Mouse (Mus musculus): Measurements from ENCODE around the gene Exoc4.

The Exoc4 gene

DNA sequence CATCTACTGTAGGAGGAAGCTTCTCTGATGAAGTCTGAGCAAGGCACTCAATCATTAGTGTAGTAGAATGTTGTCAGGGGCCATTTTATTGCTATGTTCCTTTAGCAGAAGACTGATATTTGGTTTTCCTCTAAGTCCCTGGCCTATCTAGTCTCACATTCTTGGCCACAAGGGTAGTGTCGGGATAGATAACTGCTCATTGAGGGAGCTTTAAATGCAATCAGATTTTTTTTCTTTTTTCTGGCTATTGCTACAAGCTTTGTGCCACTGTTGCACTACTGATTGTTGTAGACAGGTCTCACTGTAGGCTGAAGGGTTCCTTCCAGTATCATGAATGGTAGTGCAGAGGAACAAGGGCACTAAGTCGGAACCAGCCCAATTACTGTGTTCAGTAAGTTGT lies 227.2 kb downstream of the Exoc4 start:
- no peak for DNase-seq

DNA sequence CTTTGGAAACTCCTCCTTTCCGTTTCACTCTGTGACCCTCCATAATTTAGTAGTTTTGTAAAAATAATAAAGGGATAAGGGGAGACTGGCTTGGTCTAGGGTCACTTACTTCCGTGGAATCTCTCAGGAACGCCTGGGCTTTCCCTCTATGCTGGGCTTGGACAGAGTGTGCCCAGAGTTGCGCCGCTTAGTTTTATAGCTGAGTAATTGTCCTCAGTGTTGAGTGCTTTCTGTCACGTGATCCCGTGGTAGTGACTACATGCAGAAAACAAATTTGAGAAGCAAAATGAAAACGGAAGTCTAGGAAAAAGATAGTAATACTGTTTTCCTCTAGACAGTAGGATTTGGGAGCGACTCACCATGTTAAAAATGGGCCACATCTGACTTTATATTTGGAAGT lies 235.7 kb downstream of the Exoc4 start:
- no peak for DNase-seq

DNA sequence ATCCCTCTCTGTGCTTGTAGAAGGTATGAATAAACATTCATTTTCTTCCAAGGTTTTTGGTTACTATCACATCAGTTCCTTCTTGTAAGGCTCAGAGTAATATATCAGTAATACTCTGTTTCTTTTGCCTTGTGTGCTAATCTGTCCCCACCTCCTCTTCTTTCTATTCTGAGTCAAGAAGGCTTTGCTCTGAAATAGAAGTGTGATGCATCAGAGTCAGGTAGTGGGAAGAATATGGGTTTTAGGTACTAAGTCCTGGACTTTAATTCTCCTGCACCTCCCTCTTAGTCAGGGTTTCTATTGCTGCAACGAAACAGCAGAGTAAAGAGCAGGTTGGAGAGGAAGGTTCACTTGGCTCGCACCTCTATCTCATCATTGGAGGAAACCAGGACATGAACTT lies 240.9 kb downstream of the Exoc4 start:
- DNase-seq: no peak

DNA sequence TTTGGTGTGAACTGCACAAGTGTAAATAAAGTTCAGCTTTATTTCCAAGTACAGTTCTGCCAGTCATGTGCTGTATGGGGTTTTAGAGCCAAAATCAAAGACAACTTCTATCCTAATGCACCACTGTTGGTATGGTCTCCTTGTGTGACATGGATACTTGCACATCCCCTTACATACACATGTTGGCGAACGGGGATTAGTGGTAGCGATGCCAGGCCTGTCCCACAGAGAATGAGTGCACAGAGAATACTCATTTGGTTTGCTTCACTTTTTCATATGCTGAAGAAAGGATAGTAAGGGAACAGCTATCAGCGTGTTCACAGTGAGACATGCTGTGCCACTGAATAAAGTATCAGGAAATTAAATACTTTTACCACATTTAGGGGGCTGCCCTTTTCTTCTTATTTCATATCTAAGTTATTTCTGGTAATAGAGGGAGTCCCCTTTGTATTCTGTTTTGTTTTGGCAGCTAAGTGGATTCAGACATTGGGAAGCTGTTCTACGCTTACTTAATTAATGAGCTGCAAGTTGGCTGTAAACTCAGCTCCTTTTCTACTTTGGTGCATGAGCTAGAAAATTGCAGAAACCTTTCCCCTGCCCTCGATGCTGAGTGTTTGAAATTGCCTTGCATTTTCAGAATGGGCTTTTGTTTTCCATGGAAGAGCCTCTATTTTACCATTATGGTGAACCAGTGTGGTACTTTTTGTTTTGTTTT lies 247.4 kb downstream of the Exoc4 start:
- DNase-seq: no peak

DNA sequence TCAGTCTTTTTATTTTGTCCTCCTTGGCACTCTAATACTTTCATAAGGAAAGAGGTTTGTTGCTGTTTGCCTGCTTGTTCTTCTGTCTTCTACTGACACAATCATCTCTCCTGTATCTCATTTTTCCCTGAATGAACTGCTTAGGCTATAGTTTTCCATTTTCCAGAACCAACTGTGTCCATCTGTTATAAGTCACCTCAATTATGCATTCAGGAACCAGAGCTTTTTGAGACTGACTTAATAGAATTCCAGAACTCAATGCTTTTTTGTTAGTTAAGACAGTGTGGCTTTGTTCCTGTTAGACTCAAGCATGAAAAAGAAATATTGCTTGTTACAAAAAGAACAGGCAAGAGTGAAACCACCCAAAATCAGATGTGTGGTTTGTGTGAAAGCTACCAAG lies 248.5 kb downstream of the Exoc4 start:
- no peak for DNase-seq

DNA sequence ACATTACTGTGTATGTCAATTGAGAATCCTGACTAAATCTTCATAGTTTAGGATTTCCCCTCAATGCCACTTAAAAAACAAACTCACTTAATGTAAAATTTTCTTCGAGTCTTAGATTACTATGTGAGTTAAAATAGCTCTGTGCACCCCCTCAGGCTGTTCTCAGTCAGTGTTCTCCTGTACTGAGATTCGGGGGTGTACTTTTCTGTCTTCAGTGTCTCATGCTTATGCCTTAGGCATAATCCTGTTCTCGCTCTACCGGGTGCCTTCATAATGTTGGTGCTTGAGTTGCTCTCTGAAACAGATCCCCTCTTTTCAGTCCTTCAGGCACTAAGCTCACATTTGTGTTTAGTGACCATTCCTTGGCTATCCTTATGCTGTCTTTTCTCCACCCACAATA lies 253.5 kb downstream of the Exoc4 start:
- DNase-seq: no peak

DNA sequence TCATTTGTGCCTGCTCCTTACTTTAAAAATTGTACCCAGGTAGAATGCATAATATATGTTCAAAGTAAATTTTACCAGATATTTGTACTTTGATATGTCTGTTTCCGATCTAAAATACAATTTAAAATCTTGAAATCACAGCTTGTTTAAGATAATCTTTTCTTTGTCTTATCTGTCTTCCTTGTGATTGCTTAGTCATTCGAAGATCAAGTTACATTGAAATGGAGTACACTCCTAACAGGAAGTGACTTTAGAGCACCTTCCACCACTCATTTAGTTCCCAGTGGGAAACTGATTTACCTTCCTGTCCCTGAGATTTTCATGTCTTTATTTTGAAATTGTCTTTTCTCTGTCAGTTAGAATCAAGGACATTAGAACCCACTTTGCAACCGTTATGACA lies 254.5 kb downstream of the Exoc4 start:
- DNase-seq: no peak

DNA sequence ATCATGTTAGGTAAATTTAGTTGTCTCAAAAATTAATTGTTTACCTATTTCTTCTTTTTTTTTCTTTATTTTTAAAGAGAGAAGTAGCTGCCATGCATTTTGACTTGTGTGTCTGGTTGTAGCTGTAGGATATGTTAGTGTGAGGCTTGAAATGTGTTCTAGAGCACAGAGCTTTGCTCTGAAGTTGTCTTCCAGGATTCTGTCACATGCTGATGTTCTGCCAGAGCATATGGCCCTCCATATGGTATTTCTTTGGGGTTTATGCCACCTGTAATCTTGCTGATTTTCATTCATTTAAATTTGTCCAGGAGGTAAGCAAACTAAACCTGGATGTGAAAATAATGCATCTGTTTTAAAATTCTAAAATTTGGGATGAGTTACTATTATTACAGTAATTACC lies 258.2 kb downstream of the Exoc4 start:
- no peak for DNase-seq

DNA sequence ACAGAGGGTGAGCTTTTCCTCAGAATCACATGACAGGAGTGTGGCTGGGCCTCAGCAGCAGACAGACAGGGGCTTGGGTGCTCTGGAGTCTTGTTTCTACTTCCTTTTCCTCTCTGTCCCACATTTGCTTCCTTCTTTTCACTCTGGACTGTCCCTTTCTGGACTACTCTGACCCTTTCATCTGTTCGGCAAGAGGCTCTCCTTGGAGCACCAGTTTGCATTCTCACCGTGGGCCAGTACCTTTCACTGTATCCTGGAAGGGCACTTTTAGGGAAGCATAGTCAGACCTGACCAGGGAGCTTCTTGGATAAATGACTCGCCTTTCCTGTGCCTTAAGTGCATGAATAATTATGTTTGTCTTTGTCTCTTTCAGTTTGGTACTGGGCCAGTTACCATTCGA lies 266.5 kb downstream of the Exoc4 start:
- DNase-seq: no peak

DNA sequence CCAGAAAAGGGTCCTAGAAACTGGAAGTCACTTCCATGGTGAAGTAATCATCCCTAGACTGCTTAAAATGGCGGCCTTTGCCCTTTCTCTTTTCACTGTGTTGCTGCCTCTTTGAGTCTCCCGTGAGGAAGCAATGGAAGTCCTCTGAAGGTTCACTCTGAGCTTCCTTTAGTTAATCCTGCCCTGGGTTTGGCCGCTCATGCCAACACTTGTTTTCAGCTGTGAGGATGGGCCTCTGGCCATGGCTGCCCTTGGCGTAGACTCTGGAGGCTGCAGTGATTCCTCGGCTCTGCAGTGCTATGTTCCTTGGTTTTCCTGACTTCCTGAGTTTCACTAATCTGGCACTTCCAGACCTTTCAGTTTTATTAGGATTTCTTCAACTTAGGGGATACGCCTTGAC lies 267.9 kb downstream of the Exoc4 start:
- no peak for DNase-seq

DNA sequence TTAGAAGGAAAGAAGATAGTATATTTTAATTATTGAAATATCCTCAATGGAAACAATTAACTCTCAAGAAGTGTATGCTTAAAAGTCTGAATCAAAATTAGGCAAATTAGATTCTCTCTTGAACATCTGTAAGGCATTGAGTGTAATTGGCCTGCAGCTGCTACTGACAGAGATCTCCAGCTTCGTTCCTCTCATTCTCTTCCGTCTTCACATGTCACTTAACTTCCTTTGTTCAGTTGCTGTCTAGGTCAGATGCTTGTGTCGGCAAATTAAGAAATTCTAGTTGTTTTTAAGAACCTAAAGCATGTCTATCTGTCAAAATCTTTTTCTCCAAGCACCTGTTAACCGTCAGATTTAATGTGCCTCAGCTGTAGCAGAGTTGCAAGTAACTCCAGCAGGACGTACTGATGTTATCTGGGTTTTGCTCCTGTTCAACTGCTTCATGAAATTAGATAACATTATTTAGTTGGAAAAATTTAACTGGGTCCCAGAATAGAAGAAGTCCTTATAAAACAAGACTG lies 269.1 kb downstream of the Exoc4 start:
- DNase-seq: no peak

DNA sequence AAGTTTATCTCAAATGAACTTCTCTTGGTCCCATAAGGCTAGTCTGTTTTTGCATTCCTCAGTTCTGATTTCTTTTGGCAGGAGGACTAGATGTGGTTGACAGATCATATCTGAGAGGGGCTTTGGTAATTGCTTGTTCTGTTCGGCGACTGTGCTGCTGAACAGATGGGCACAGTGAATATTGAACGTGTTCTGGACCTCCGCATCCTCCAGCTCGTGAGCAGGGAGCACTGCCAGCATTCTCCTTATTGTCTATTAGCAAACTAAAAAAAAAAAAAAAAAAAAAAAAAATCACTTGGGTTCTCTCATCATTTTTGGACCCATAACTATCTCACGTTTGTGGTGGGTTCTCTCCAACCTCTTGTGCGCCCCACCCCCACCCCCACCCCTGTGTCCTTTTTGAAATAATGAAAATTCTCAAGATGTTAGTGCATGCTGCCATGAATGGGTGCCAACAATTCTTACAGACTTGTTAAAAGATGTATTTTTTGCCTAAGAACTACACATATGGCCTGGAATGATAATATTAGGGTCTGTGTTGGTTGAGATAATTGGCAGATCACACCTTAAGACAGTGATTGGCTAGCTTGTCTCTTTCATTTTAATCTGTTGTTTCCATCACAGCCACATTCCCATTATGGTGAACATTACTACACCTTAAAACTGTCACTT lies 276.9 kb downstream of the Exoc4 start:
- DNase-seq: no peak

DNA sequence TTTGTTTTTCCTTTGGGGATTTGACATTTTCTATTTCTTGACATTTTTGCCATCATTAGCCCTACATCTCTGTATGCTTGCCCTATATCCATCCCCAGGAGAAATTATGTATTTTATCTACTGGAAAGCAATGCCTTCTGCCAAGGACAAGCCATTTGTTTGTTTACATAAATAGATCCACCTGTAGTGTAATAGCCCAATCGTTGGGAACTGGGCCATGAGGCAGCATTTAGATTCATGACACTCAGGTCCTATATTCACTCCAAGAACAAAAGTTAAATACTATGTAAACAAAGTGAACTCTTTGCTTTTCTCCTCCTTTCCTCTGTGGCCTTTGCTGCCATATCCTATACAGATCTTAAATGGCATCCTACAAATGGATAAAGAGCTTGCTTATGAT lies 291.5 kb downstream of the Exoc4 start:
- DNase-seq: no peak

DNA sequence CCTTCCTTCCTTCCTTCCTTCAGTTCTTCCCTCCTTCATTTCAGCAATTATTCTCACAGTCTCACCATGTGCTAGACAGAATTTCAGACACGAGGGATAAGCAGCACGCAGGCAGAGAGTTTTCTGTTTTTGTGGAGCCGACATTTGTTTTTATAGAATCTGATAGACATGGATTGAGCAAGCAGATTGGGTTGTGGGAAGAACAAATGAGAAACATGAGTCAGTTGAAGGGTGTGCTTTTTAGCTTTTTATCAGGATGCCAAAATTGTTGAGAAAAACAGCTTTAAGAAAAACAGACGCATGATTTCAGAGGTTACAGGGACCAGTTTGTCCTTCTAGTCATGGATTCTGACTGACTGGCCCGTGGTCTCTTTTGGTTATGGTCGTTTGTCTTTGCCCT lies 293.8 kb downstream of the Exoc4 start:
- DNase-seq: no peak

DNA sequence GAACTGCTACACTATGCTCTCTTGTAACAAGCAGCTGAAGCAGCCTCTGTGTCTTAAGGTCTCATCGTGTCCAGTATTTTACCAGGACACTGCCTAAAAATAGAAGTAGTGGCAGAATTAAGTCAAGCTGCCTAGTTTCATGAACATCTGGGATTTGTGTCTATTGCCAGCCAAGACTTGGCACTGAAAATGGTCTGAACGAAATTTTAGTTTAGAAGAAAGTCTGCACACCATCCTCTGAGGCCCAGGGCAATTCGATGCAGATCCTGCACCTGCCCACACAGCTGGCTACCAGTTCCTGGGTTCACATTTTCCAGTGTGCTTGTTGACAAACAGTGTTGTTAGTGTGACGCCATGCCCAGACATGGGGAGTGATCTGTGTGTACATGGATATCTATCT lies 303.0 kb downstream of the Exoc4 start:
- DNase-seq: no peak

DNA sequence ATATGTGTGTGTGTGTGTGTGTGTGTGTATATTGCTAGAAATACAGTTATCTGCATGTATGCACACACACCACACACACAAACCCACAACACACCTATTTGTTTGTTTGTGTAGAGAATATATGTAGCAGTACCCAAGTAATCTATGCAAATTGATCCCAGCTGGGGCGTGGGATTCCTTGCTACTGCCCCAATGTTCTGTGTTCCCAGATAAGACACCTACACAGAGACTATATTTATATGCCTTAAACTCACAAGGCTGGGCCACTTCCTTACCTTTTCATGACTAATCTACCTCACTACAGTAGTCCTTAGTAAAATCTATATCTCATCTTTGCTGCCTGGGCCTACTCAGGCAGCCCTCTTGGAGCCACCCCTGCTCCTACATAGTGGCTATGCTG lies 312.0 kb downstream of the Exoc4 start:
- DNase-seq: no peak

DNA sequence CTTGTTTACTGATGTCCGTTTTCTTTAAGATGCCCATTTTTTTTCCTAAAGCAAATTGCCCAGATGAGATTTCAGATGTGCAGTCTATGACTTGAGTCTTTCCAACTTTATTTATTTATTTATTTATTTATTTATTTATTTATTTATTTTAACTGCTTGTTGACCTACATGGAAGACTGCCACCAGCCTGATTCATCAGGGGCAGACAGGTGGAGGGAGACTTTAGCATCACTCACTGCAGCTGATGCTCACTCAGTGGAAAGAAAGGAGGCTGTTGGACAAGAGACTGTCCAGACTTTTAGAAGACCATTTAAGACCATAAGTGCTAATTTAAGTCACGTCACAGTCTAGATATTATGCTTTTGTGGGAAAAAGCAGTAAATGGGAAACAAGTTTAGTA lies 313.0 kb downstream of the Exoc4 start:
- DNase-seq: no peak

DNA sequence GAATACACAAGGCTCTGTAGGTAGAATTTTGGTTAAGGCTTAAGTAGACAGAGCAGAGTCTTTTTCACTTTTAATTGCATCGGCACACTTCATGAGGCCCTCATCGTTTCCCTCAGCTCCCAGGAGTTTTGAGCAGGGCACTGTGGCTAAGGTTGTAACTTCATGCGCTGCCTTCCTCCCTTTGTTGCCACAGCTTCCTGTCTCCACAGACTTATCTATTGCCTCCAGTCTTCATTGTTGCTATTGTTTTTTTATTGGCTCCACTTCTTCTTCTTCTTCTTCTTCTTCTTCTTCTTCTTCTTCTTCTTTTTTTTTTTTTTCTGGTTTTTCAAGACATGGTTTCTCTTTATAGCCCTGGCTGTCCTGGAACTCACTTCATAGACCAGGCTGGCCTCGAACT lies 327.1 kb downstream of the Exoc4 start:
- no peak for DNase-seq

DNA sequence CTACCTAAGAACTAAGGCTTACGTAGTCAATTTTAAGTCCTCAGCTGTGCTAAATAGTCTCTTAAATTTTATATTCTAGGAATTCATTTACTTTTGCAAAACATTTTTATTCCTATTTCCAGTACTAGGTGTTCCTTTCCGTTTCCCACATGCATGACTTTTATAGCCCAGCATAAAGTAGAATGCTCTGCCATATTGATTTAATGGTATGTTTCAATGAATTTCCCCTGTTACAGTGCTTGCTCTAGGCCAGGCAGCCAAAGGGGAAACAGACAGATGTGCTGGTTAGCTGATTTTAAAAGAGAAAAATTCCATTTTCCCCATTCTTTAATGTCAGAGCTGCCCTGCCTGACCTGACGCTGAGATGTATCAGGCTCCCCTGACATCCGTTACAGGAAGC lies 359.6 kb downstream of the Exoc4 start:
- DNase-seq: no peak

DNA sequence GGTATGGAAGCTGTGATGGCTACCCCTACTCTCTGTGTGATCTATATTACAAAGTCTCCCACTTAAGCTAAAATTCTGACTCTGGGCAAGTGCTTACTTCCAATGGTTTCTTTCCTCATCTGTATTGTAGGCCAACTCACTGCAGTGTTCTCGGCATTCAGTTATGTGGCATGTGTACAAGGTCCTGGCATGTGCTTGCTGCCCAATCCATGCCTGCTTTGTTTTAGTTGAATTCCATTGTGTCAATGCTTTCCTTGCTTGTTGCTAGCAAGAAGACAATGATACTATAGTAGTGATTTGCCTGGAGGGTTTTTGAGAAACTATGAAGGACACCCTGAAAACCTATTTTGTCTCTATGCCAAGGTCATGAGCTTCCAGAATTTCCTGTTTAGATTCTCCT lies 365.1 kb downstream of the Exoc4 start:
- no peak for DNase-seq

DNA sequence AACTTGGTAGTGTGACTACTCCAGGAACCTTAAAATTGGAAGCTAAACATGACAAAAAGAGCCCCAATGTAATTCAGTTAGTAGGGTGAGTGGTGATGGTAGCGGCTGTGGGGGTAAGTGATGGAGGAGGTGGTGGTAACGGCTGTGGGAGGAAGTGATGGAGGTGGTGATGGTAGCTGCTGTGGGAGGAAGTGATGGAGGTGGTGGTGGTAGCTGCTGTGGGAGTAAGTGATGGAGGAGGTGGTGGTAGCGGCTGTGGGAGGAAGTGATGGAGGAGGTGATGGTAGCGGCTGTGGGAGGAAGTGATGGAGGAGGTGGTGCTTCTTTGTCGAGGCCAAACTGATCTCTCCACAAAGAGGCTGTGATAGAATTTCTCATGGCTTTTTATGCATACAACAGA lies 369.7 kb downstream of the Exoc4 start:
- DNase-seq: no peak

DNA sequence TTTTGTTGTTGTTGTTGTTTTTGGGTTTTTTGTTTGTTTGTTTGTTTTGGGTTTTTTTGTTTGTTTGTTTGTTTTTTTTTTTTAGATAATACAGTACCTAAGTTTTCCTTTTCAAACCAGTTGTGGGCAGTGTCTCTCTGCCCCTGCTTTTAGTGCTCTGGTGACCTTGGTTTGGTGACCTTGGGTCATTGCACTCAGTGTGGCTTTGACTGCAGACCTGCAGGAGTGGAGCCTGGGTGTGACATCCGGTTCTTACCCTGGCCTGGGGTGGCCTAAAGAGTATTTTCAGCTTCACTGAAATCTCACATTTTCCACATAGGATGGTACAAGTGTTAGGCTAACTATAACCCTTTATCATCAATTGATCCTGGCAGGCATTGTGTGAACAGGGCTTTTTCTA lies 371.8 kb downstream of the Exoc4 start:
- no peak for DNase-seq

DNA sequence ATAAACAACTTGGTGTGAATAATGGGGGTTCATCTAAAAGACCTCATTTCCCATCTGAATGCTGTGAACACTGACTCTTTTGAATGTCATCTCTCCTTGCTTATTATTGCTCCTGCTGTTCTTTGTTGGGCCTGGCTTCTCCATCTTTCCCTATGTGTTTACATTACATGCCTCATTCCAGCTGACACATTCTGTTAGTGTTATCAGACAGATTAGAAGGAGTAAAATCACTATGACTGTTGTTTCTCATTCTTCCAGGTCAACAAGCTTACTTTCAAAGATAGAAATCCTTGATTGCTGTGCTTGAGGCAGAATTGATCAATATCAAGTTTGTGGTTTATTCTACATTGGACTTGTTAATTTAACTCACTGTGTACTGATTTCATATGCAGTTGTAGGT lies 377.0 kb downstream of the Exoc4 start:
- DNase-seq: no peak

DNA sequence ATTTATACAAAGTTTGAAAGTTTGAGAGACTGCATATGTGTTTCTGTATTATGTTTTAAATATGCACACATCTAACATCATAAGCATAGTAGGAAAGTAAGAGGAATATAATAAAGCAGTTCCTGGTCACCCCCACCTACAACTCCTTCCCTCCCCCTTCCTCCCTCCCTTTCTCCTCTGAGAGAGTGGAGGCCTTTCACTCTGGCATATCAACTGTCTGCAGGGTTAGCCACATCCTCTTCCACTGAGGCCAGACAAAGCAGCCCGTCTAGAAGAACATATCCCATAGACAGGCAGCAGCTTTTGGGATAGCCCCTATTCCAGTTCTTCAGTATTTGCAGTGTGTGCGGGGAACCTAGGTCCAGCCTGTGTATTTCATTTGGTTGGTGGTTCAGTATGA lies 382.2 kb downstream of the Exoc4 start:
- no peak for DNase-seq

DNA sequence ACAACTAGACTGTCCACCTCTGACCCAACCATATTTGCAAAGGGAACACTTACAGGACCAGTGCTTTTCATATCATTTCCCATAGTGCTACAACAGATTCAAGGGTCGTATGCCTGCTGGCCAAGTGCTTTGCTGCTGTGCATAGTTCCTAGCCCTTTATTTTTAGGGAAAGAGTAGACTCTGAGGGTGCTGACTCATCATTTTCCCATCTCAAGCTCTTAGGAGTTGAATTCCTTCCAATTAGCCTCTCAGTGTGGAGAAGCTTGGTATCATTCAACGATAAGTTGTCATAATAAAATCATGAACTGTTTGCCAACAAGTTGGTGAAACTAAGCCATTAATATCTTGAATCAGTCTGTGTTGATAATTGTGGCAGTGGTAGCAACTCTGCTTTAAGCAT lies 388.3 kb downstream of the Exoc4 start:
- DNase-seq: no peak

Measured in spleen, adult 18-20 months (tissue).